Mouse (Mus musculus): ENCODE data around the gene Maml2. TPM values are rescaled to one million over a fixed set of nuclear protein-coding genes. Genes with fewer than 3 reads are reported as not detected.
A peak's percentile ranks its signal among the peaks of the same experiment; 100 is the strongest.

Gene Maml2
- polyA plus RNA-seq, 1 experiment from 2014 or later: 3.1 TPM

DNA sequence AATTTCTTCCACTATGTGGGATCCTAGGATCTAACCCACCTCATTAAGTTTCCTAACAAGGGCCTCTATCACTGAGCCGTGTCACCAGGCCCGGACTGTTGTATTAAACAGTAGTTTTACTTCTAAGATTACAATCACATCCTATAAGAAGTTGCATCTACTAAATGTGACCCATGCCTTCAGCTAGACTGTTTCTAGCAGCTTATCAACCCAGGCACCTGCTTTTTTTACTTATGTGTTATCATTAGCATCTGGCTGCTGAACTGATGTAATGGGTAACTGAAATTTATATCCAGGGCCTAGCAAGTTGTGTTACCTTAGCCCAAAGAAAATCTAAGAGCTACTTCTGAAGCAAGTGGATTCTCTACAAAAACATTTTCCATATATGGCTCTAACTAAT is 380.3 kb downstream of the Maml2 start:
- H3K4me2 ChIP-seq (replicated peaks; ENCODE audit: low read depth): no peak overlapping the region
- ATAC-seq: no peak
- no peaks in the 10 kb centered on the region for H3K9me3 ChIP-seq (ENCODE audit: control insufficient read depth)
- 92% methylated on average over 2 of the region's 2 CpGs for WGBS
- no peak overlapping the region for H3K27ac ChIP-seq (ENCODE audit: low read depth, low read length)
- no peaks in the 10 kb centered on the region for H3K36me3 ChIP-seq (ENCODE audit: control insufficient read depth, insufficient read depth)
- H3K4me1 ChIP-seq (replicated peaks; ENCODE audit: control insufficient read depth, insufficient read depth, low read length): no peaks in the 10 kb centered on the region
- H3K27me3 ChIP-seq (replicated peaks; ENCODE audit: control insufficient read depth, insufficient read depth, low read length): no peaks in the 10 kb centered on the region
- H3K4me3 ChIP-seq (ENCODE audit: low read depth, low read length): no peak overlapping the region
- no peak for TF ChIP-seq CTCF (IDR thresholded peaks at IDR 0.05; ENCODE audit: low read depth)
- no peak overlapping the region for H3K9ac ChIP-seq (ENCODE audit: low read depth, low read length)

- Histone ChIP-seq H3K9me3 (ENCODE audit: control insufficient read depth) (no peaks in the 10 kb centered on the region), H3K4me3 (ENCODE audit: low read depth, low read length) (no peak overlapping the region), H3K36me3 (ENCODE audit: control insufficient read depth, insufficient read depth) (no peaks in the 10 kb centered on the region), H3K9ac (ENCODE audit: low read depth, low read length) (no peak overlapping the region), H3K4me2 (replicated peaks; ENCODE audit: low read depth) (no peak overlapping the region), H3K27ac (ENCODE audit: low read depth, low read length) (no peak overlapping the region), H3K4me1 (replicated peaks; ENCODE audit: control insufficient read depth, insufficient read depth, low read length) (no peaks in the 10 kb centered on the region), H3K27me3 (replicated peaks; ENCODE audit: control insufficient read depth, insufficient read depth, low read length) (no peaks in the 10 kb centered on the region)
- no peak for ATAC-seq
- 99% methylated on average over 2 of the region's 2 CpGs for WGBS
- TF ChIP-seq CTCF (IDR thresholded peaks at IDR 0.05; ENCODE audit: low read depth): no peak
Measured at GRCm38 (mm10) chr9:13679696-13680095, 381.9 kb downstream of the Maml2 start.

DNA sequence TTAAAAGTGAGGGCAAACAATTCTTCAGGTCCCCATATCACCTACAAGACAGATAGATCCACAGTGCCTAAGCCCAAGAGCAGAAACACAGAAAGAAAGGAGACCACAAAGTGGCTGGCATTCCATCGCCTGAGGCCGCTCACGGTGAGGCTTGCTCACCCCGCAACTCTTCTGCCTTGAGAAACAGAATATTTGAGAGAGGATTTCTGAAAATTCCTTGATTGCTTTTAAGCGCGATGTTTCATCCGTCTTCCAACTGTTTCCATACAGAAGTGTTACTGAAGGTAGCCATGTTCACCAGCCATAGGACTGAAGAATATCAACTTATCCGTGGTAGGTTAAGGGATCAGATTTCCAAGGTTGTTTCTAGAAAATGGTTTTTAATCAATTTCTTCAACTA is 383.4 kb downstream of the Maml2 start:
- no peak overlapping the region for H3K9ac ChIP-seq (ENCODE audit: low read depth, low read length)

GRCm38 (mm10) chr9:13681581-13682038 is 383.9 kb downstream of the Maml2 start:
- no peaks in the 10 kb centered on the region for H3K4me1 ChIP-seq (replicated peaks; ENCODE audit: control insufficient read depth, insufficient read depth, low read length)
- no peak overlapping the region for H3K4me3 ChIP-seq (ENCODE audit: low read depth, low read length)
- ATAC-seq: peak; percentile 99
- peak; percentile 84 for TF ChIP-seq CTCF (IDR thresholded peaks at IDR 0.05; ENCODE audit: low read depth)
- H3K9me3 ChIP-seq (ENCODE audit: control insufficient read depth): no peaks in the 10 kb centered on the region
- no peaks in the 10 kb centered on the region for H3K36me3 ChIP-seq (ENCODE audit: control insufficient read depth, insufficient read depth)
- H3K27ac ChIP-seq (ENCODE audit: low read depth, low read length): peak overlapping the region; percentile 54; the same call in 1 of the 2 replicates
- H3K4me2 ChIP-seq (replicated peaks; ENCODE audit: low read depth): peak overlapping the region; percentile 10; the same call in 1 of the 2 replicates
- 7% methylated on average over 8 of the region's 8 CpGs for WGBS
- H3K9ac ChIP-seq (ENCODE audit: low read depth, low read length): no peak overlapping the region
- H3K27me3 ChIP-seq (replicated peaks; ENCODE audit: control insufficient read depth, insufficient read depth, low read length): no peaks in the 10 kb centered on the region

More for the DNA sequence above, 383.4 kb downstream of the Maml2 start:
- ATAC-seq: no peak
- H3K4me1 ChIP-seq (replicated peaks; ENCODE audit: control insufficient read depth, insufficient read depth, low read length): no peaks in the 10 kb centered on the region
- H3K27me3 ChIP-seq (replicated peaks; ENCODE audit: control insufficient read depth, insufficient read depth, low read length): no peaks in the 10 kb centered on the region
- H3K27ac ChIP-seq (ENCODE audit: low read depth, low read length): peak overlapping the region; percentile 54; the same call in 1 of the 2 replicates
- peak overlapping the region; percentile 10; the same call in 1 of the 2 replicates for H3K4me2 ChIP-seq (replicated peaks; ENCODE audit: low read depth)
- H3K9me3 ChIP-seq (ENCODE audit: control insufficient read depth): no peaks in the 10 kb centered on the region
- no peak overlapping the region for H3K4me3 ChIP-seq (ENCODE audit: low read depth, low read length)
- WGBS: 66% methylated on average over 8 of the region's 8 CpGs
- H3K36me3 ChIP-seq (ENCODE audit: control insufficient read depth, insufficient read depth): no peaks in the 10 kb centered on the region
- TF ChIP-seq CTCF (IDR thresholded peaks at IDR 0.05; ENCODE audit: low read depth): no peak

DNA sequence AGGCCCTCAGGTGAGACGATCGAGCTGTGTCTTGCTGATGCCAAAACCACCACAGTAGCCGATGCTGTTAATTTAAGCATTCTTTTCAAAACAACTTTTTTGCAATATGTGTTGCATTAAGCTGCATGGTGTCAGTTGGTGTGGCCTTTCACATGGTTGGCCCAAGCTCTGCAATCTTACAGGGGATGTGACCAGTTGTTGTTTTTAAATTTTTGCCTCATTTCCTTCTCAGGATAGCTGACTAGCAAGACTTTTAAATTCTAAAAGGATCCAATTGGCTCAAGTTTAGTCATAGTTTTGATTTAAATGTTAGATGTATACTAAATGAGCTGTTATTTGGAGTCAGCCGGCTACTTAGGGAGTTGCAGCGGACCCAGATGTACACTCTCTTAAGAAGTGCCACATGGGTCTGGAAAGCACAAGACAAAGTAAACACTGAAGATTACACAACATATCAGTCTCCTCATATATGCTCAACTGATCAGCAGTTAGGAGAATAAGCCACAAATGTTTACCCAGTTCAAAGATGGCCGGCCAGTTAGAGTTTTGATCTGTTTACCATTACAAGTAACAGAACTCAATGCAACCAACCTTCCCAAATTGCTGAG is 386.7 kb downstream of the Maml2 start:
- Histone ChIP-seq H3K27ac (ENCODE audit: low read depth, low read length) (no peak overlapping the region), H3K9me3 (ENCODE audit: control insufficient read depth) (no peaks in the 10 kb centered on the region), H3K4me3 (ENCODE audit: low read depth, low read length) (no peak overlapping the region), H3K4me2 (replicated peaks; ENCODE audit: low read depth) (no peak overlapping the region), H3K36me3 (ENCODE audit: control insufficient read depth, insufficient read depth) (no peaks in the 10 kb centered on the region), H3K4me1 (replicated peaks; ENCODE audit: control insufficient read depth, insufficient read depth, low read length) (no peaks in the 10 kb centered on the region), H3K9ac (ENCODE audit: low read depth, low read length) (no peak overlapping the region), H3K27me3 (replicated peaks; ENCODE audit: control insufficient read depth, insufficient read depth, low read length) (no peaks in the 10 kb centered on the region)
- WGBS: 73% methylated on average over 6 of the region's 6 CpGs
- no peak for TF ChIP-seq CTCF (IDR thresholded peaks at IDR 0.05; ENCODE audit: low read depth)
- ATAC-seq: no peak

DNA sequence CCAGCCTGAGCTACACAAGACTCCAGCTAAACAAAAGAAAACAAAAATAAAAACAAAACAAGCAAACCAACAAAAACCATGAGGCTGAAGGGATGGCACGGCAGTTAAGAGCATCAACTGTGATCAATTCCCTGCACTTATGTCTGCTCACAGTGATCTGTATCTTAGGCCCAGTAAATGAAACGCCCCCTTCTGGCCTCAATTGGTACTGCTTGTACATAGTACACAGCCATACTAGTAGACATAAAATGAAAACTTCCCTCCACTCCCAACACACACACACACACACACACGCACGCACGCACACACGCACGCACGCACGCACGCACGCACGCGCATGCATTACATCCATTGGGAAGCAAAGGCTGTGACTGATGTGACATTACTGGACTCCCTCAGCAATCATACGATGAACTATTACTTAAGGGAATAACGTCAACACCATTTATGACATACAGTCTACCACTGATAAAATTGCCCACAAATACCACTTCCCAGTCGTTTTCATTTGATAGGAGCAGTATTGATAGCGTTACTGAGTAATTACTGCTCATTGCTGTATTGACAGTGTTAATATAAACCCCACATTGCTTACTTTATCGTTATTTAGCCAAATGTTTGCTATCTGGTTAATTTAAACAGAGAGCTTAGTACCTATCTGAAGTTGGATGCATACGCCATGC is 389.4 kb downstream of the Maml2 start:
- no peak overlapping the region for H3K9ac ChIP-seq (ENCODE audit: low read depth, low read length)
- no peak for ATAC-seq
- no peak overlapping the region for H3K27ac ChIP-seq (ENCODE audit: low read depth, low read length)
- no peak overlapping the region for H3K4me3 ChIP-seq (ENCODE audit: low read depth, low read length)
- no peak overlapping the region for H3K4me2 ChIP-seq (replicated peaks; ENCODE audit: low read depth)
- no peaks in the 10 kb centered on the region for H3K36me3 ChIP-seq (ENCODE audit: control insufficient read depth, insufficient read depth)
- TF ChIP-seq CTCF (IDR thresholded peaks at IDR 0.05; ENCODE audit: low read depth): peak; percentile 61
- 76% methylated on average over 19 of the region's 19 CpGs for WGBS
- no peaks in the 10 kb centered on the region for H3K27me3 ChIP-seq (replicated peaks; ENCODE audit: control insufficient read depth, insufficient read depth, low read length)
- H3K4me1 ChIP-seq (replicated peaks; ENCODE audit: control insufficient read depth, insufficient read depth, low read length): no peaks in the 10 kb centered on the region
- no peaks in the 10 kb centered on the region for H3K9me3 ChIP-seq (ENCODE audit: control insufficient read depth)

Measured in intestine, postnatal 0 days (tissue).